16 mouse cellular contexts compared by ENCODE assay signal in genomic region chr14:25245691-25246090, GRCm38 (mm10).
DNase-seq lines count a peak whose midpoint lies in the region; ATAC-seq and TF ChIP-seq lines count a peak whose summit lies in the region.
"Had no signal": no experiment of that assay in that cellular context is flagged by ENCODE, and none has a peak within 500 bp of the region (broad histone marks: within the 10 kb centered on the region; RNA-seq: fewer than 3 reads in every experiment).

No protein-coding gene starts in this region.

- H3K4me1 ChIP-seq in heart, adult 2 months (ENCODE audit: control insufficient read depth, insufficient read depth, low read length), result peaks cover 3% of the 10 kb centered on the region; the same call in 1 of the 2 replicates
- peaks cover 10% of the 10 kb centered on the region; the same call in 1 of the 2 replicates for H3K4me1 ChIP-seq in heart, embryonic 11.5 days (ENCODE audit: control insufficient read depth, insufficient read depth, low read length)
- H3K4me1 ChIP-seq in embryonic facial prominence, embryonic 12.5 days, result peaks cover 21% of the 10 kb centered on the region
- peaks cover 6% of the 10 kb centered on the region; the same call in 1 of the 2 replicates for H3K4me1 ChIP-seq in cerebellum, adult 2 months (ENCODE audit: control insufficient read depth, insufficient read depth, low read length)

- no peaks in the 10 kb centered on the region for H3K27me3 ChIP-seq in heart, adult 2 months (ENCODE audit: control insufficient read depth, insufficient read depth, low read length)
- H3K27me3 ChIP-seq in heart, embryonic 11.5 days (ENCODE audit: control insufficient read depth, insufficient read depth, low read length), result no peaks in the 10 kb centered on the region
- H3K27me3 ChIP-seq in embryonic facial prominence, embryonic 12.5 days, result no peaks in the 10 kb centered on the region
- no peaks in the 10 kb centered on the region for H3K27me3 ChIP-seq in cerebellum, adult 2 months (ENCODE audit: control insufficient read depth, insufficient read depth, low read length)
- H3K27me3 ChIP-seq: heart, embryonic 13.5 days; midbrain, embryonic 12.5 days; Patski had no signal

- no peak overlapping the region for H3K4me3 ChIP-seq in heart, adult 2 months
- no peak overlapping the region for H3K4me3 ChIP-seq in heart, embryonic 11.5 days (ENCODE audit: low read depth, low read length)
- no peak overlapping the region for H3K4me3 ChIP-seq in embryonic facial prominence, embryonic 12.5 days
- H3K4me3 ChIP-seq in cerebellum, adult 2 months (replicated peaks; ENCODE audit: insufficient read depth, low read depth, low read length), result no peak overlapping the region
- H3K4me3 ChIP-seq: heart, embryonic 13.5 days; midbrain, embryonic 12.5 days had no signal

- no peak overlapping the region for H3K4me2 ChIP-seq in heart, embryonic 11.5 days
- no peak overlapping the region for H3K4me2 ChIP-seq in embryonic facial prominence, embryonic 12.5 days (replicated peaks)
- H3K4me2 ChIP-seq: heart, embryonic 13.5 days; midbrain, embryonic 12.5 days had no signal

- no peaks in the 10 kb centered on the region for H3K79me2 ChIP-seq in heart, adult 2 months (replicated peaks; ENCODE audit: control insufficient read depth, insufficient read depth, low read length)

- no peaks in the 10 kb centered on the region for H3K9me3 ChIP-seq in heart, embryonic 11.5 days (replicated peaks; ENCODE audit: control insufficient read depth, low read length)
- no peaks in the 10 kb centered on the region for H3K9me3 ChIP-seq in embryonic facial prominence, embryonic 12.5 days
- H3K9me3 ChIP-seq: heart, embryonic 13.5 days; midbrain, embryonic 12.5 days had no signal

- H3K36me3 ChIP-seq in heart, adult 2 months (ENCODE audit: control insufficient read depth, insufficient read depth, low read length), result no peaks in the 10 kb centered on the region
- no peaks in the 10 kb centered on the region for H3K36me3 ChIP-seq in heart, embryonic 11.5 days (ENCODE audit: control insufficient read depth, insufficient read depth, low read length)
- H3K36me3 ChIP-seq in embryonic facial prominence, embryonic 12.5 days, result no peaks in the 10 kb centered on the region
- H3K36me3 ChIP-seq: heart, embryonic 13.5 days; midbrain, embryonic 12.5 days had no signal

- ATAC-seq in heart, embryonic 11.5 days (replicated peaks; ENCODE audit: insufficient number of reproducible peaks, low FRiP score, low TSS enrichment), result no peak
- no peak for ATAC-seq in embryonic facial prominence, embryonic 12.5 days (ENCODE audit: insufficient number of reproducible peaks, insufficient read depth, low FRiP score, low TSS enrichment)
- no peak for ATAC-seq in erythroblast, adult 5-6 weeks (replicated peaks; ENCODE audit: low FRiP score, poor library complexity, severe bottlenecking)
- ATAC-seq: CD4-positive, CD25-positive, alpha-beta regulatory T cell, adult 4 months; hindbrain, postnatal 0 days; Patski had no signal

- 59% methylated on average over 4 of the region's 4 CpGs for WGBS in heart, adult 2 months
- 65% methylated on average over 4 of the region's 4 CpGs for WGBS in heart, embryonic 11.5 days (ENCODE audit: insufficient replicate concordance)
- WGBS in embryonic facial prominence, embryonic 12.5 days, result 31% methylated on average over 4 of the region's 4 CpGs
- WGBS in cerebellum, adult 2 months, result 84% methylated on average over 4 of the region's 4 CpGs

- TF ChIP-seq POLR2A in heart, adult 2 months (IDR thresholded peaks at IDR 0.05; ENCODE audit: insufficient read depth, low read depth, low read length), result no peak
- no peak for TF ChIP-seq POLR2A in cerebellum, adult 2 months (IDR thresholded peaks at IDR 0.05; ENCODE audit: borderline replicate concordance, insufficient read depth, low read length)

- intact Hi-C loops in heart, adult 2 months (cut with DNase I), result no loop called here
- intact Hi-C loops in heart, postnatal 25 days (cut with DNase I), result no loop called here

- peak; percentile 49 to 73 for DNase-seq in heart, adult 2 months
- peak; percentile 64 for DNase-seq in heart, postnatal 25 days (ENCODE audit: low spot score)
- DNase-seq in lung, postnatal 36 days, result peak; percentile 53
- no peak for DNase-seq in cerebellum, adult 2 months
- DNase-seq: adrenal gland, postnatal 36 days; kidney, postnatal 14 days; layer of hippocampus, postnatal 36 days; right cerebral cortex, adult 18-20 months had no signal

- no peak for TF ChIP-seq EP300 in heart, adult 2 months (IDR thresholded peaks at IDR 0.05; ENCODE audit: insufficient read depth, low read depth, low read length)

- TF ChIP-seq CTCF in heart, adult 2 months (IDR thresholded peaks at IDR 0.05), result no peak
- no peak for TF ChIP-seq CTCF in cerebellum, adult 2 months (IDR thresholded peaks at IDR 0.05; ENCODE audit: borderline replicate concordance, insufficient read depth, low read depth, low read length)

- no peak overlapping the region for H3K9ac ChIP-seq in heart, adult 2 months (ENCODE audit: low read depth, low read length)
- H3K9ac ChIP-seq in heart, embryonic 11.5 days (ENCODE audit: low read depth, low read length), result no peak overlapping the region
- H3K9ac ChIP-seq in embryonic facial prominence, embryonic 12.5 days, result no peak overlapping the region
- H3K9ac ChIP-seq: heart, embryonic 13.5 days; midbrain, embryonic 12.5 days had no signal

- H3K27ac ChIP-seq in heart, adult 2 months, result peak overlapping the region; percentile 23; the same call in 1 of the 2 replicates
- H3K27ac ChIP-seq in heart, embryonic 11.5 days (ENCODE audit: low read depth, low read length), result no peak overlapping the region
- 0 out of 2 replicates have a peak overlapping the region, but pooled peaks have one; percentile 46 for H3K27ac ChIP-seq in embryonic facial prominence, embryonic 12.5 days
- no peak overlapping the region for H3K27ac ChIP-seq in cerebellum, adult 2 months (ENCODE audit: insufficient read depth, low read length)
- H3K27ac ChIP-seq: heart, embryonic 13.5 days; hindbrain, postnatal 0 days; midbrain, embryonic 12.5 days had no signal

Comparison
In these comparisons a context has a peak if more than half of its experiments do, and no peak if none do; other contexts are left out.
1. H3K27ac ChIP-seq: peak in heart, adult 2 months (single experiment) and embryonic facial prominence, embryonic 12.5 days (single experiment); none in heart, embryonic 11.5 days (single experiment) and cerebellum, adult 2 months (single experiment).
2. DNase-seq: peak in heart, adult 2 months (2 of 2), heart, postnatal 25 days (single experiment) and lung, postnatal 36 days (single experiment); none in cerebellum, adult 2 months (0 of 2).